Mouse (Mus musculus) c-Kit-positive CD71-positive TER-119-negative erythroid progenitor cells, embryonic 14.5 days (primary cell): ENCODE results near the gene Tmem56.

Experiments used
- DNase-seq: peaks from one replicate; pipeline ENCODE4 v3.0.0-alpha.2; 2013; ENCODE audit warnings: low read depth

Gene Tmem56

DNA sequence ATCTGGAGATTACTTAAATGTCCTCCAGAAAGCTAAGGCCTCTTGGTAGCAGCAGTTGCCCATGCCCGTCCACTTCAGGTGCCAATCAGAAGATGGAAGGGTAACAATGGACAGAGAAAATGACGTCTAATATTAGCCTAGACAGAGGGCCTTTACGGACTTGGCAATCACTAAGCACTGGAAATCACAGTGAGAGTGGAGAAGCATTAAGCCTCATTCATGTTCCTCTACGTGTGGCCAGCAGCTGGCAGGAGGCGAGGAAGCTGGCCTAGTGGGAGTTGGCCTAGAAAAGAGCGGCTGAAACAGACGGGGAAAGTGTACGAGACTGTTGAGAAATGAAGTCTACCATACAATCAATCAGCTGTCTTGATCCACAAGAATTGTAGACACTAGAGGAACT, 43.8 kb downstream of the Tmem56 start:
- no peak for DNase-seq

DNA sequence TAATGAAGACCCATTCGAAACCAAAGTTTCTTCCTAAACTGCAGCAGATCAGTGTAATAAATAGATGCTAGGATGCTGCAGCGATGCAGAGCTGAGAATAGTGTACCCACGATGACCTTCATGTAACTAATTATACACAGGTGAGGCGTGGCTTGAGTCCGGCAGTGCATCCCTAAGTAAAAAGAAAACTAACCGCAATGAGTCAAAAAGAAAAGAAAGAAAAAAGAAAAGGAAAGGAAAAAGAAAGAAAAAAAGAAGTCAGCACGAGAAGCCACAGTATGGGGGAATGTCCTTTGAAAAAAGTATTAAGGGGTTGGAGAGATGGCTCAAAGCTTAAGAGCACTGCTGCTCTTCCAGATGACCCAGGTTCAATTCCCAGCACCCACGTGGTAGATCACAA, 58.1 kb downstream of the Tmem56 start:
- no peak for DNase-seq

DNA sequence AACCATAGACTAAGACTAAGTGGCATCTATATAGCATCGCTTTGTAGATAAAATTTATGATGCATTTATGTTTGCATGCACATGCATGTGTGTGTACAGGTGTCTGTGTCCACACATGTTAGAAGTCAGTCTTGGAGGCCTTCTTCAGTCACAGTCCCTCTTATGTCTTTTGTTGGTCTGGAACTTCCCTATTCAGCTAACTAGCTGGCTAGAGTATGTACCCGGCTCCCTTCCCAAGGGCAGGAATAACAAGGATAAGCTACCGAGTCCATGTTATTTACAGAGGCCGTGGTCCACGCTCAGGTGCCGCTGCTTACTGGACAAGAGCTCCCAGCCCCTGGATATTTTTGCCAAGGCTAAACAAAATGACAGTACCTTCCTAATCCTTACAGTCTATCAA, 58.7 kb downstream of the Tmem56 start:
- no peak for DNase-seq

DNA sequence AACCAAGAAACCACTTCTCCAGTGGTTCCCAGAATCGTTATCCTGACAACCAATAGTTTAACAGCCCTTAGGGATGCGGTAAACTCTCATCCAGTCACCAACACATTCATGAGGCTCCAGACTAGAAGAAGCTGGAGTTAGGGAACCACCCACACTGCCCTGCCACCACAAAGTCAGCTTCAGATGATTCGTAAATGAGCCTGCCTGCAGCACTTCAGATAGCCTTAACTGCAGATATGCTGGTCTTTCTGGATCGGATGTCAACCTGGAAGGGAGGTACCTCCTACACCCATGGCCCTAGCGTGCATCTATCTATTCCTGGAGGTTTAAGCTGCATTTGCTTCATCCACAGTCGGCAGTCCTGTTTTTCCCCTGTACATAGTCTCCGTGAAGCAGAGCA, 60.9 kb downstream of the Tmem56 start:
- peak; percentile 38 for DNase-seq

DNA sequence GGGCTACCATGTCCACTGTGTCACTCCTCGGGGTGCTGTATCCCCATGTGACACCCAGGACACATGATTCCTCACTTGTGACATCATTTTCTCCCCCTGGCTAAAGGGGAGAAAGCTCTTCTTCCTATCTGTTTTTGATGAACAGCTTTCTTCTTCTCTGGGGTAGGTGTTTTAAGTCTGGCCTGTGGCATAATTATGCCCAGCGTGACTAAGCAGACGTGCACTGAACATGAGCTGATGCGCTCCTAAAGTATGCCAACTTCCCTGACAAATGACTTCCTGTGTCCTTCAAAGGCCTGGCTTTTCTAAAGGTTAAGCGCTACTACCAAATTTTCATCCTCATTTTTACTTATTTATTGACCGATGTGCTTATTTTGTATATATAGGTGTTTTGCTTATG, 65.9 kb downstream of the Tmem56 start:
- no peak for DNase-seq

DNA sequence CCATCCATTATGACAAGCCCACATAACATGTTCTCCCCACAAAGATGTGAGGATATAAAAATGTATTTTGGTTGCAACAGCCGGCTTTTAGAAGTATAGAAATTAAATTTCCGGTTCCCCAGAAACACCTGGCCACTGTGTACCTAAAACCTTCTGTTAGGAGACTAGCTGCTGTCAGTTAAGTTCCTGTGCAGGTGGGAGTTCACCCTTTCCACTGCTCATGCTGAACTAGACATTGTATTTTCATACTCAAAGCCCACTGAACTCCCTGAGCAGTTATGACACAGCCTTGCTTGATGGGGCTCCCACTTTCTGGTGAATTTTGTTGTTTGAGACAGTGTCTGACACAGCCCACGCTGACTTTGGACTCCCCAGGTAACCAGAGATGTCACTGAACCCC, 69.4 kb downstream of the Tmem56 start:
- DNase-seq, result no peak

DNA sequence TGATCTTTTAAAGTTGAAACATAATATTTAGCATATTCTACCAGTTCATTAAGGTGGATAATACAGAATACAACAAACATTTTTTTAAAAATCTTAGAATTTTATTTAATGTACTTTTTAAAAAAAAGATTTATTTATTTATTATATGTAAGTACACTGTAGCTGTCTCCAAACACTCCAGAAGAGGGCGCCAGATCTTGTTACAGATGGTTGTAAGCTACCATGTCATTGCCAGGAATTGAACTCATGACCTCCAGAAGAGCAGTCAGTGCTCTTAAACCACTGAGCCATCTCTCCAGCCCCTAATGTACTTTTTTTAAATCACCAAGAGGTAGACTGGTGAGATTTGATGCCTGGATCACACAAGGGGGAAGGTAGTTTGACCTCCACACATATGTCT, 70.7 kb downstream of the Tmem56 start:
- DNase-seq, result no peak

DNA sequence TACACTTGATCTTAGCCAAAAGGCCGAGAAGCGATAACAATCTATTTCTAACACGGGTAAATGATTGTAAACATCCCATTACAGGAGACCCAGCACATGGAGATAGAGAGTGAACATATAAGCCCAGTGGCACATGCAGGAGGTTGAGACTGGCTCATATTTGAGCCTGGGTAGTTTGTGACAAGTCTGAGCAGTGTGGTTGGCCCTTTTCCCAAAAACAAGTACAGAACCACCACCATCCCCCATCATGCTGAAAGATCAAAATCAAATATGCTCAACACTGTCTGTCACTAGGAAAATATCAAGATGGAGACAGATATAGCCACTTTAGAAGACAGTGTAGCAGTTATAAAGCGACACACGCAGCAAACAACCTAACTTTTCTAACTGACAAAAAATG, 73.9 kb downstream of the Tmem56 start:
- DNase-seq, result no peak

DNA sequence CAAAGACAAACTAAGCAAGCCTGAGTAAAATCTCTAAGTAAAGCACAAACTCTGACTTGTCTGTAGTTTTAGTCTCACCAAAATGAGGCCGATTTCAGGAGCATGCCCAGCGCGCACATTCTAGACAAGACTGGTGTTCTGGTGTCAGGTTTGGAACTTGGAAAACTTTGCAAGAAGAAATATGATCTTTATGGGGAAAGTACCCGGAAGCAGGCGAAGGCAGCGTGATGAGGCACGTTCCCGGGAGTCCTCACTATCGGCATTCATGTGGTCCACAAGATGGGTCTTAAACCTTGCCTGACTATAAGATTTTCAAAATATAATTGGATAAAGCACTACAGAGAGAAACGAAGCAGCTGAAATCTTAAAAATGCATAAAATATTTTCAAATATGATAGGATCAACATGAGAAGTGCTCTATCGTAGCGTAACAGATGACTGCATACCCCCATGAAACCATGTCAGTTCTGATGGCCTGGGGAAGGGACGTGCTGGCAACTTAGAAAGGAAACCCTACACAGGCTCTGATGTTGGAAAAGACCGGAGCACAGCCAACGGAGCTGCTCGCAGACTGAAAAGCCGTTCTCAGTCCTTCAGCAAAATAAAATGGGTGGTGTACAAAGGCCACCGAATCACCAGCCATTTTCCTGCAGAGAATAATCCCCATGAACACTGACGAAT, 76.6 kb downstream of the Tmem56 start:
- DNase-seq, result no peak

DNA sequence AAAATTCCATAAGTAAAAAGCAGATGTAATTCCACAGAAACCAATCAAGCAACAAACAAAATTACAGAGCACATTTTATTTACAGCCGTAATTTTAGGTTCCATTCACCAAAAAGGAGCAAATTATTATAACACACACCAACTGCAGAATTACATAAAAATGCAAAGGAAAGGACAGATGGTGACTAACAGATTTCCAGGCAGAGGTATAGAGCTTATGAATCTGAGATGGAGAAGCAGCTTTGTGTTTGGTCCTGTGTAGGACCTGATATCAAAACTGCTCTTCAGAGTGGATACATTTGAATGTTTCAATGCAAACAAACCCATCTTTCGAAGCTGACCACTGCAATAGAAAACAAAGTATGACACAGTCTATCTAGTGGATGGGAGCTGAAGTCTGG, 80.3 kb downstream of the Tmem56 start:
- DNase-seq, result no peak

DNA sequence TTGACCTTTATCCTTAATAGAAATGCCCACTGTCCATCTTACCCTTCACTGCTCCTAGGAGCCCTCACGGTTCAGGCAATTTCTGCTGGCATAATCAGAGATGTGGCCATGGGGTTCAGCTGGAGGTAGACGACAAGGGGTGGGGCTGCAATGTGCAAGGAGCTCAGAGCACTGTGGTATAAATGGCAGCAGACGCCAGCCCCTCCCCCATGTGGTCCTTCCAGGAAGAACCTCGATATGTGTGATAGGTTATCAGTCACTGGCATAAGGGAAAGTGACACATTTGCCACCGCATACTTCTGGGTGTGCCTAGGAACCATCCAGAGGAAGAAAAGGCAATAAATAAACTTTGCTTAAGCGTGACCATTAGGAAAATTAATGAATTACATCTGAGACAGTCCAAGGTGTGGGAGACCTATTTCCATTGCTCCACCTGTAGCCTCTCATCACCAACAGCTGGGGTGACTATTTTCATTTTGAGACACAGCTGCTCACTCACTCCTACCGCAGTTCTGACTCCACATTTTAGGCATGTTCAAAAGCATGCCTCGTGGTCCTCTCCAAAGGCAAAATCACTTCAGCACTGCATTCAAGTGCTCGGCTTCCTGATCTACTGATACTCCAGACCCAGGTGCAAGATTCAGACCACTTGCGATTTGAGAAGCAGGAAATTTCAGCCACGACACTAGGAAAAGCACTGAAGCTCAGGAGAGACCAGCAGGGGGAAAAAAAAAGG, 81.7 kb downstream of the Tmem56 start:
- DNase-seq, result peak; percentile 93

DNA sequence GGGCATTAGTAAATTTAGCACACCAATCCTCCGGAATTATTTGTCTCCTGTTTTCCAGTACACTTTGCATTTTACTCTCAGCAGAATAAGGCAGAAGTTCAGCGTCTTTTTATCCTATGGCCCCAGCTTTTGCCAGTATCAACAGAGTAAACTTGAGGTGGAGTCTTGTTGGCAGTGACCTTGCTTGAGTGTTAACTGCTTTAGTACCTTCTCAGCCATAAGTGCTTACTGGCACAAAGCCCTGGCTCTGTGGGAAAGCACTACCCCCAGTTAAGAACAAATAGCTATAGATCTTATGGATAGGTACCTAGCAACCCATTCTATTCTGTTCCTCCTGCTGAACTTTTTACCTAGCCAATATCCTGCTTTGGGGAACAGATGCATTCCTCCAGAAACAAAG, 93.7 kb downstream of the Tmem56 start:
- no peak for DNase-seq

DNA sequence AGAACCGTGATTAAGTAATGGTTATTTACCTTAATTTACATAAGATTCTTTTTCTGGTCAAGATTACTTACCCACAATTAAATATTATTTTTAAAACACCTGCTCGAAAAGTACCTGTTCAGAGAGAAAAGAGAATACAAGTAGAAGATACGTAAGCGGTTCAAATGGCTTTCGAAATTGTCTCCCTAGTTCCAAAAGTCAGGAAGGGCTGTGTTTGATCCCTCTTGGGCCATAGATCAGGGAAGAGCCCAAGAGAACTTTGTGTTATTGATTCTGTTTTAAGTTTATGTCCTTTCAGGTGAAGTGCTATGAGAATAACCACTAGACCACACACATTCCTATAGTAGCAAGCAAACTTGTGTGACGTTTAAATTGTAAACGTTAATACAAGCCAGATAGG, 95.4 kb downstream of the Tmem56 start:
- DNase-seq, result no peak

DNA sequence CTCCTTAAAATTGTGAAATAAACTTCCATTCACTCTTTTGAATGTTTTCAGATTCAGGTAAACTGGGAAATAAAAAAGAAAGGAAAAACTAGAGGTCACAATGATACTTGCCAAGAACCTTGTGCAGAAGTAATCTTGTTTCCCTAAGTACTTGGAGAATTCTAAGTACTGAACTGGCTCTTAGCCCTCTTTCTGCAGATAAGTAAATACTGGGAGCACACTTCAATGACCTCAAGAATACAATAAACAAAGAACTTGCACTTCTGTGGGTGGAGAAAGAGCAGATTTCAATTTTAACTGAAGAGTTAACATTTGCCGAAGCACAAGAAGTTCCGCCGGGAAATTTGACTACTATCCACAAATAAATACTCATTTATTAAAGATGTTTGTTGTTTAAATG, 96.0 kb downstream of the Tmem56 start:
- no peak for DNase-seq

DNA sequence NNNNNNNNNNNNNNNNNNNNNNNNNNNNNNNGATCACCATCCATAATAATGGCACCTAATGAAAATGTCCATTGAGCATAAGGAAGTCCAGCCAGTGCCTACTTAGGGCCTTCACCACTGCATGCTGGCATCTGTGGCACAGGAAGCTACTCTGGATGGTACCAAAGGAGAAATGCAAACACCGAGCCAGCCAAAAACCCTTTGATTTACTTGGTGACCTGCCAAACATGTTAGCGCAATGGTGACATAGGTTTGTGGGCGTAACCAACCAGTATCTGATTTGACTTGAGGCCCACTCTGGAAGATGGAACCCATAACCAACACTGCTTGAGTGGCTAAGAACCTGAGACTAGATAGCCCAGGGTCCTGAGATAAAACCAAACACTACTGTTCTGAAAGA, 97.7 kb downstream of the Tmem56 start:
- DNase-seq, result no peak

DNA sequence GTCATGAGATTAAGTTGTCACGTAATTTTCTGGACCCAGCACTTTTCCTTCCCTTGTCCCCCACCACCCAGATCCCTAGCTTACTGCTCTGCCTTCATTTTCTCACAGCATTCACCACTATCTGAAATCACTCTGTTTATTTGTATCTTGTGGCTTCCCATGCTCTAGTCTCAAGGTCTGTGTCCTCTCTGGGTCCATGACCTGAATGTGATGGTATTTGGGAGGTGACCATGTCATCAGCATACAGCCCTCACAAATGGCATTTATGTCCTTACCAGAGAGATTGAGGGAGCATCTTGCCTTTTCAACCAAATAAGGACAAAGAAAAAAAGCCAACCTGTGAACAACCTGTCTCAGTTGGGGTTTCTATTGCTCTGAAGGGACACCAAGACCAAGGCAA, 106.9 kb downstream of the Tmem56 start:
- no peak for DNase-seq

DNA sequence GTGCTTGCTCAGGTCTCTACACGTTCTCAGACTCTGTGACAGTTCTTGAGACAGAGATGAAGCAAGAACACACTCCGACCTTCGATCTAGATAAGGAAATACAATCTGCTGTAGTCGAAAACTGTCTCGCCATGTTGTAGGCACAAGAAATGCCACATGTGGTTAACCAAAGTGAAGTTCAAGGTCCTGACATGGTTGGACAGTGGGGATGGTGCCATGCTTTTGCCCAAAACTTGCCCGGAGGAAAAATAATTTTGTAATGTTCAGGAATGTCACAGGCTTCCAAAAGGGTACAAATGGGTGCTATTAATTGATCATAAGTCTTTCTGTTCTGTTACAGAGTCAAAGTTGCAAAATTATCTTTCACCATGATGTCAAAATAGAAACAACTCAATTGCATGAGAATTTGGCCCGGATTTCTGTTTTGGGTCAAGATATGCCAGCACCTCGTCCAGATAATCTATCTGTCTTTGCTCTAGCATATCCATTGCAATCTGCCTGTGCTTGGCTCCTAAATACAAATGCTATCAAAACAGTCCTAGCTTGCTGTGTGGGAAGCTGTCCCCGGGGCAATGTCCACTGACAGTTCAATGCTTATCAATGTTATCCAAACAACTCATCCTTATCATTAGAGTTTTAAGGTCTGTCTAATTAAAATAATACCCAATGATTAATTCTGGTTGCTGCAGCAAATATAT, 108.5 kb downstream of the Tmem56 start:
- no peak for DNase-seq

DNA sequence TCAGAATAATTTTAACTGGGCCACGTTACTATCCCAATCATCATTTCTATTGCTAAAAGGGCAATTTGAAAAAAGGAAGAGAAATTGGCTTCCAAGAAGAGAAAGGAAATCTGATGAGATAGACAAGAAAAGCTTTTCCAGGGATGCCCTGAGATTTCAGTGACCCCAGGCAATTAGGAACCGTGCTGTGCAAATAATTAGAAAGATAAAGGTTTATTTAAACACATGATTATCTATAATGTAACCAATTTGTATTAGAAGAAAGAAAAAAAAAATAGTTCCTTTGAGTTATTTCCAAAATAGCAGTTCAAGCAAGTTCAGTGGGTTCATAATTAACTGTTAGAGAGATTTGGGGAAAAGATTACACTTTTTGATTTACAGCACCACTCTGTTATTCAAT, 110.2 kb downstream of the Tmem56 start:
- DNase-seq, result no peak

DNA sequence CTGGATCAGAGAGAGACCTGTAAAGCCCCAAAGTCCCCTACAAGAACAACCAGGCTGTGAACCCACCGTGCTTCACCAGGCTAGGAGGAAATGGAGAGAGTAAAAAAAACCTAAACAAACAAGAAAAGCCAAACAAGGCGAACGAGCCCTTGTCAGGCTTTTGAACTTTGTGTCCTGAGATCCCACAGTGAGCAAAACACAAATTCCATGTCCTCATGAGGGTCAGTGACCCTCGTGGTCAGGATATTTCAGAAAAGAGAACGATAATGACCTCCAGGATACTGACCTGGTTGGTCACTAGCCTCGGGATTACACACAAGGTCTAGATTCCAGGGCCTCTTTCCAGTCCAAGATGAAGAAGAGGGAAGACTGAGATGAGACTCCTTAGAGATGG, 111.0 kb downstream of the Tmem56 start:
- DNase-seq, result no peak

DNA sequence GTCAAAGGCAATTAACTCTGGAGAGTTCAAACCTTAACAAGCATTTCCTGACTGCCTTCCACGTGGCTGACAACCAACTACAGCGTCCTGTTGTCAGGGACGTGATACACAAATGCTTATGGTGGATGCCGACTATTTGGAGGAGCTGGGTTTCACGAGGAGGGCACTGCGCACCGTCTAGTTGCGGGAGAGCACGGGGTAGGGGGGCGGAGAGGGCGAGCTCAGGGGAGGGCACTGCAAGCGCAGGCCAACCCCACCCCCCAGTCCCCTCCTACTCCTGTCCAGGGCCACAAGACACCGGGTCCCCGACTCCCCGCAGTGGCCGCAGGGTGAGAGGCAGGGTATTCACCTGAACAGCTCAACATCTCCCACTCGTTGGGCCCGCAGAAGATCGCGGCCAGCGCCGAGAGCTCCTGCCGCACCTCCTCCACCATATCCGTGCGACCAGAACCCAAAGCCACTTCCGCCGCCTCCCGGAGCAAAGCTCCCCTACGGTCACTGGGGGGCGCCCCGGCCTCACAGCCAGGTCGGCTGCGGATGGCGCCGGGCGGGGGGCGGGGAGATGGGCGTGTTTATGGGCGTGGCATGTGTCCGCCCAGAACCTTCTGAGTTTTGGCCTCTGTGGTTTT, 111.5 kb downstream of the Tmem56 start, which contains the start of gene Rwdd3:
Rwdd3 (minus strand) TSS at position 453 of the 629 bp plus-strand sequence.
- peak; percentile 89 for DNase-seq

DNA sequence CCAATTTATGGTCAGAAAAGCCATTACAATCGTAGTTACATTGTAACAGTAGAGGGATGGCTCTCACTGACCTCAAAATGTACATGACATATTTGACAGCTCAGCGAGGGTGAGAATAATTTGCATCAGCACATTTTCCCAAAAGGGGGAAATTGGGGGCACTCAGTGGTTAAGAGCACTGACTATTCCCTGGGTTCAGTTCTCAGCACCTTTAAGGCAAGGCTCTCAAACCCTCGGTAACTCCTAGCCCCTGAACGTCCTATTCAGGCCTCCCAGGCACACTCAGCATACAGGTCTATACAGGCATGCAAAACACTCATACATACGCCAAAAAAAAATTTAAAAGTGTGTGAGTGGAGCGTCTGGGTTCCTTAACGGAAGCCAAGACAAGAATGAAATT, 112.3 kb downstream of the Tmem56 start:
- no peak for DNase-seq

DNA sequence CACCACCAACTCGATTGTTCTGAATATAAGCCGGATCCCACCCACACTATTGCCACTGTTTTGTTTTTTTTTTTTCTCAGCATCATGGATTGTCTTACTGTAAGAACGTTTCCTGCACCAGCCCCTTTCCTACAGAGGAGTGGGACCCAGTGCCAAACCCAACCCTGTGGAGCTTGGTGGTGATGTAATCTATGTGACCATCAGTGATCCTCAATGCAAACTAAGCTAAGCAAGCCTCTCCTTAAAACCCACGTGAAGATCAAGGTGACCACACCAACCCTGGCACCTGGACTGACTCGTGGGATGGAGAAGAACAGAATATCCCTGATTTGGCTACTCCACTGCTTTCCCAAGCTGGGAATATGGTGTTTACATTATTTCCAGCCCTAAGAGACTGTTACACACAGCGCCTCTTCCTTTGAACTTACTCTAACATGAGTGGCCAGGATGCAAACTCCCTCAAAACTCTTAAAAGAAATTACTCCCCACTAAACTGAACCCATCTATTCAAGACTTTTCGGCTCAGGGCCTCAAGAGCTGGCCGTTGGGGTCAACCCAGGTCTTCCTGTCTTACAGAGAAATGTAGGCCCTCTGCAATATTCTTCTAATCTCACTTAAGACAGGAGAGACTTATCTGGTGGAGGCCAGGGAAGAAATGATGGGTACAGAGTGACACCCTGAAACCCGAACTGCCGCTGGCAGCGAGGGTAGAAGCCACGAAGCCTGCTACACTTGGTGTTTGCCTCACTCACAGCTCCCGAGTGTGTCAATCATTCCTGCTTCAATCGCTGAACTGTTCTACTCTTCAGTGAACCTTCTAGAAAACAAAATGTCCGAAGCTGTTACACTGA, 113.6 kb downstream of the Tmem56 start:
- peak; percentile 56 for DNase-seq
